In the genomic region with DNA sequence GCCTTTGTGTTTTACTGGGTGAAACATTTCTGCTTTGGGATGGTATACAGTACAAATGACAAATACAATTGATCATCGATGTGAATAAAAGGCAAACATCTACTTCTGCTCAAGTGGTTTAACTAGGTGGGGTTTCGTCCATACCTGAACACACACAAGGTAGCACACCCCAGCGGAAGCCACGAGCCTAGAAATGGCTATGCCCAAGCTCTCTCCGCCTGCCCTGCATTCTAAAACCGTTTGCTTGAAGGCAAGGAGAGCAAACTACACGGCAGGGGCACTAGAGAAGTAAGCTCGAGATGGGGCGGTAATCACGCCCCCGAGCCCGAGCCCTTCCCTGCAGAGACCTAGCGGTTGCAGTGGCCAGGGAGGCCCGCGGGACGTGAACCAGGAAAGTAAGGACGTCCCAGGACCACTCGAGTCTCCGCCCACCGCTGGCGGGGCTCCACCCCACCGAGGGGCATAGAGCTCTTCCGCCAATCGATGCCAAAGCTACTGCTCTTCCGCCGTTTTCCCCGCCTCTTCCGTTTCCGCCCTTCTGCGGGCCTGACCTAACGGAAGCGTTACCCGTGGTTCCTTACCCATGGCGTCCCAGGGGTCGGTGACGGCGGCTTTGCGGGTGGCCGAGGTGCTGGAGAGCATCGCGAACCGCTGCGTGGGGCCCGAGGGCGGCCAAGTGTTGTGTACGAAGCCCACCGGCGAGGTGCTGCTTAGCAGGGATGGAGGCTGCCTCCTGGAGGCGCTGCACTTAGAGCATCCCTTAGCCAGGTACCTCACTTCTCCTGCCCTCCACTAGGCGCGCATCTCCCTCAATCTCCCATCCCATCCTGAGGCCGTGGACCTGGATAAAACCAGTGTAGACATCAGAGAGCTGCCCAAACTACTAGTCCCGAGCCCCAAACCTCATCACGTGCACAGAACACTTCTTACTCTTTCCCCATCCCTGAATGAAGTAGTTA, we compare ENCODE assay signal across 8 mouse cellular contexts. TPM values are rescaled to one million over a fixed set of nuclear protein-coding genes. Genes with fewer than 3 reads are reported as not detected.
DNase-seq lines count a peak whose midpoint lies in the region; ATAC-seq and TF ChIP-seq lines count a peak whose summit lies in the region.

A gene (plus strand): TSS at position 540 of the 959 bp plus-strand sequence.

- H3K27ac ChIP-seq in hindbrain, embryonic 13.5 days = peak within 1 kb of the TSS; percentile 96

- CTCF ChIA-PET in Patski (lab: Charles Lee) = interaction anchor here (0.8 to 2.7 kb wide), 8 partner anchors 10 to 204 kb away, joined by 3 to 14 read pairs (median 4); no protein-coding TSS in a partner anchor

- H3K9ac ChIP-seq in hindbrain, embryonic 13.5 days = peak within 1 kb of the TSS; percentile 81

- peak within 1 kb of the TSS; percentile 69 for H3K4me3 ChIP-seq in hindbrain, embryonic 13.5 days

- in situ Hi-C loops in Patski (cut with MboI; ENCODE audit: low pct_unique_long_range_greater_than_20kb) = no loop called here

- peak; percentile 33 for DNase-seq in Patski (ENCODE audit: low read depth, low spot score)
- peak; percentile 97 to 99 for DNase-seq in cerebellum, postnatal 14 days
- peak; percentile 87 to 92 for DNase-seq in frontal cortex, postnatal 14 days (ENCODE audit: low spot score in 2 of 2)
- peak; percentile 87 to 91 for DNase-seq in layer of hippocampus, postnatal 25 days (ENCODE audit: extremely low spot score in 1 of 2, low spot score in 1 of 2)
- DNase-seq in lung, postnatal 25 days (ENCODE audit: low spot score) = peak; percentile 95
- peak; percentile 96 for DNase-seq in retina, embryonic 14.5 days (ENCODE audit: low spot score)
- peak; percentile 96 for DNase-seq in thymus, postnatal 4 days

- H3K36me3 ChIP-seq in hindbrain, embryonic 13.5 days = peaks cover 4% of the 10 kb centered on the region

- TF ChIP-seq CTCF in Patski (IDR thresholded peaks at IDR 0.05) = peak; percentile 90

- H3K27me3 ChIP-seq in Patski = no peaks in the 10 kb centered on the region
- H3K27me3 ChIP-seq in hindbrain, embryonic 13.5 days = no peaks in the 10 kb centered on the region

- peak within 1 kb of the TSS; percentile 53 for H3K4me2 ChIP-seq in hindbrain, embryonic 13.5 days

- no peaks in the 10 kb centered on the region for H3K9me3 ChIP-seq in hindbrain, embryonic 13.5 days

- ATAC-seq in Patski = peak; percentile 96
- peak; percentile 100 for ATAC-seq in hindbrain, embryonic 13.5 days (ENCODE audit: low FRiP score)

- POLR2A ChIA-PET in Patski (lab: Charles Lee) = interaction anchor here (0.6 kb wide), 1 partner anchor 62 kb away, joined by 6 read pairs; no protein-coding TSS in a partner anchor

- H3K4me1 ChIP-seq in hindbrain, embryonic 13.5 days (replicated peaks) = peaks cover 18% of the 10 kb centered on the region

- 1% methylated on average over 52 of the region's 54 CpGs for WGBS in hindbrain, embryonic 13.5 days

RNA-seq across cellular contexts. Expression of the gene that starts here (rescaled TPM):
- 2.7 TPM for polyA plus RNA-seq in Patski (2021)
- 6.5 and 7.2 TPM in 2 replicates for polyA plus RNA-seq in hindbrain, embryonic 13.5 days (2015; fragmentation: Nextera tagmentation; extraction: Ambion mirVana)
- total RNA-seq in layer of hippocampus, postnatal 25 days (2021) = 1 to 10 TPM; 5.8 TPM

Comparison
In these comparisons a context has a peak if more than half of its experiments do, and no peak if none do; other contexts are left out.
1. Peak in every context shown above with its lines: DNase-seq, ATAC-seq, H3K4me3 ChIP-seq and H3K27ac ChIP-seq.
2. DNase-seq: peak in every context shown above with its lines; median percentile 98 in cerebellum, postnatal 14 days; 96 in retina, embryonic 14.5 days; 96 in thymus, postnatal 4 days; 95 in lung, postnatal 25 days; 90 in frontal cortex, postnatal 14 days; 89 in layer of hippocampus, postnatal 25 days; 33 in Patski.